16 mouse cellular contexts compared by ENCODE assay signal in genomic region chr14:99431697-99432096, GRCm38 (mm10).
"Had no signal": no experiment of that assay in that cellular context is flagged by ENCODE, and none has a peak within 500 bp of the region (broad histone marks: within the 10 kb centered on the region; RNA-seq: fewer than 3 reads in every experiment).

No protein-coding gene starts in this region.

- H3K27ac ChIP-seq: neural tube, embryonic 12.5 days; neural tube, embryonic 13.5 days; neural tube, embryonic 15.5 days; stomach, embryonic 15.5 days had no signal

- H3K4me3 ChIP-seq: neural tube, embryonic 12.5 days; neural tube, embryonic 13.5 days; neural tube, embryonic 15.5 days; stomach, embryonic 15.5 days had no signal

- DNase-seq: retina, postnatal 1 day; right cerebral cortex, adult 18-20 months; right cerebral cortex, postnatal 14 days; right cerebral cortex, postnatal 25 days; right cerebral cortex, postnatal 4 days; spleen, adult 18-20 months; thymus, adult 18-20 months; thymus, adult 2 months; thymus, postnatal 14 days; thymus, postnatal 25 days; thymus, postnatal 36 days; thymus, postnatal 4 days had no signal

- H3K9me3 ChIP-seq: neural tube, embryonic 12.5 days; neural tube, embryonic 13.5 days; neural tube, embryonic 15.5 days; stomach, embryonic 15.5 days had no signal

- H3K4me1 ChIP-seq: neural tube, embryonic 12.5 days; neural tube, embryonic 13.5 days; neural tube, embryonic 15.5 days; stomach, embryonic 15.5 days had no signal

- H3K9ac ChIP-seq: neural tube, embryonic 12.5 days; neural tube, embryonic 13.5 days; neural tube, embryonic 15.5 days; stomach, embryonic 15.5 days had no signal

- H3K4me2 ChIP-seq: neural tube, embryonic 12.5 days; neural tube, embryonic 13.5 days; neural tube, embryonic 15.5 days; stomach, embryonic 15.5 days had no signal

- H3K27me3 ChIP-seq: neural tube, embryonic 12.5 days; neural tube, embryonic 13.5 days; neural tube, embryonic 15.5 days; stomach, embryonic 15.5 days had no signal

- H3K36me3 ChIP-seq: neural tube, embryonic 12.5 days; neural tube, embryonic 13.5 days; neural tube, embryonic 15.5 days; stomach, embryonic 15.5 days had no signal
